Mouse (Mus musculus): ENCODE measurements around the gene Atxn10.

- TF ChIP-seq CTCF (IDR thresholded peaks at IDR 0.05; ENCODE audit: control insufficient read depth, insufficient read depth, low read length), result no peak
- TF ChIP-seq POLR2A (IDR thresholded peaks at IDR 0.05; ENCODE audit: borderline replicate concordance, control insufficient read depth, low read depth, low read length), result no peak
Measured at GRCm38 (mm10) chr15:85298946-85299345, 37.1 kb upstream of the Atxn10 start.

Data from bone marrow, adult 2 months (tissue).